Comparison of ENCODE assay signal across 13 mouse cellular contexts in the genomic region with DNA sequence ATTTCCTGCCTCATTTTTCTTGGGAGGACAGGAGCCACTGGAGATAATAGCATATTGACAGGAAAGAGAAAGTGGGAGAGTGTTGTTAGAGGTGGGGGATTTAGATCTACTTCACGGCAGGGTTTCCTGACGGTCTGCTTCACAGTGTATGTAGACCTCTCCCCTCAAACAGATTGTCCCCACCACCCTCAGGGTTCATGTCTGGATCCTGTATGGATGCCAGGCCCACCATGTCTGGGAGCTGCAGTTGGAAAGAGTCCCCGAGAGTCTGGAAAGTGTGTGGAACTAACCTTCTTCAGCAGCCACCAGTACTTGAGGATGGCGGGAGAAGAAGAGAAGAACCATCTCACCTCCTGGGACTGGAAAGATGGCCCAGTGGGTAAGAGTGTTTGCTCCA. TPM values are rescaled to one million over a fixed set of nuclear protein-coding genes. Genes with fewer than 3 reads are reported as not detected.
DNase-seq lines count a peak whose midpoint lies in the region.
"Had no signal": no experiment of that assay in that cellular context is flagged by ENCODE, and none has a peak within 500 bp of the region (broad histone marks: within the 10 kb centered on the region; RNA-seq: fewer than 3 reads in every experiment).

No protein-coding gene starts in this region.

- no peaks in the 10 kb centered on the region for H3K9me3 ChIP-seq in heart, embryonic 10.5 days
- H3K9me3 ChIP-seq: liver, embryonic 15.5 days; midbrain, embryonic 13.5 days had no signal

- 0 out of 2 replicates have a peak overlapping the region, but pooled peaks have one; percentile 30 for H3K27ac ChIP-seq in heart, embryonic 10.5 days
- H3K27ac ChIP-seq: liver, embryonic 15.5 days; midbrain, embryonic 13.5 days had no signal

- no peaks in the 10 kb centered on the region for H3K36me3 ChIP-seq in heart, embryonic 10.5 days
- H3K36me3 ChIP-seq: liver, embryonic 15.5 days; midbrain, embryonic 13.5 days had no signal

- DNase-seq in heart, embryonic 10.5 days (ENCODE audit: low spot score), result no peak
- DNase-seq in heart, adult 8-10 months (ENCODE audit: low spot score), result no peak
- peak; percentile 57 for DNase-seq in left cerebral cortex, postnatal 4 days
- DNase-seq in left cerebral cortex, postnatal 25 days (ENCODE audit: low spot score in 2 of 2), result no peak
- peak; percentile 8 for DNase-seq in MN1 (ENCODE audit: low spot score)
- peak; percentile 63 to 75 for DNase-seq in cerebellum, postnatal 14 days
- DNase-seq in B cell, adult 2 months, result no peak
- DNase-seq in right cerebral cortex, adult 18-20 months, result no peak

- H3K4me3 ChIP-seq in heart, embryonic 10.5 days, result no peak overlapping the region
- H3K4me3 ChIP-seq: erythroblast, embryonic 14.5 days; liver, embryonic 15.5 days; midbrain, embryonic 13.5 days had no signal

- WGBS in heart, embryonic 10.5 days, result 72% methylated on average over 4 of the region's 4 CpGs

- H3K4me1 ChIP-seq in heart, embryonic 10.5 days, result peaks cover 7% of the 10 kb centered on the region
- H3K4me1 ChIP-seq: liver, embryonic 15.5 days; midbrain, embryonic 13.5 days had no signal

- H3K27me3 ChIP-seq in heart, embryonic 10.5 days (ENCODE audit: insufficient read depth, poor library complexity, severe bottlenecking), result no peaks in the 10 kb centered on the region
- H3K27me3 ChIP-seq: liver, embryonic 15.5 days; midbrain, embryonic 13.5 days had no signal

- intact Hi-C loops in left cerebral cortex, postnatal 4 days (cut with DNase I), result no loop called here
- intact Hi-C loops in left cerebral cortex, postnatal 25 days (cut with DNase I), result no loop called here

RNA-seq across cellular contexts. Expression of a gene that starts 53.0 kb away (rescaled TPM):
- 60.1 and 75.7 TPM in 2 replicates for polyA plus RNA-seq in heart, embryonic 10.5 days (2016; fragmentation: Nextera tagmentation; extraction: Ambion mirVana)
- total RNA-seq in heart, adult 8-10 months (2022), result 10 to 100 TPM; 24.9 to 28.1 (median 27.6) TPM
- total RNA-seq in left cerebral cortex, postnatal 4 days (2021), result 10 to 100 TPM; 41.0 to 48.8 TPM
- total RNA-seq in left cerebral cortex, postnatal 25 days (2021), result 10 to 100 TPM; 23.3 to 24.3 TPM

RNA-seq across cellular contexts. Expression of a gene that starts 54.0 kb away (rescaled TPM):
- 23.6 and 46.6 TPM in 2 replicates for polyA plus RNA-seq in heart, embryonic 10.5 days (2016; fragmentation: Nextera tagmentation; extraction: Ambion mirVana)
- 1 to 10 TPM; 1.1 to 1.9 (median 1.4) TPM for total RNA-seq in heart, adult 8-10 months (2022)
- total RNA-seq in left cerebral cortex, postnatal 4 days (2021), result 10 to 100 TPM; 35.8 to 40.8 TPM
- total RNA-seq in left cerebral cortex, postnatal 25 days (2021), result 10 to 100 TPM; 37.1 to 42.0 TPM
- total RNA-seq: common myeloid progenitor, adult 5-6 weeks had no signal
- polyA plus RNA-seq: CD4-positive, CD25-positive, alpha-beta regulatory T cell, adult 4 months; erythroblast, embryonic 14.5 days had no signal

Comparison
In these comparisons a context has a peak if more than half of its experiments do, and no peak if none do; other contexts are left out.
1. DNase-seq: peak in left cerebral cortex, postnatal 4 days (single experiment), MN1 (single experiment) and cerebellum, postnatal 14 days (2 of 2); none in heart, embryonic 10.5 days (single experiment), heart, adult 8-10 months (single experiment), left cerebral cortex, postnatal 25 days (0 of 2), B cell, adult 2 months (0 of 2) and right cerebral cortex, adult 18-20 months (single experiment).
2. RNA of a gene that starts 54.0 kb away (total RNA-seq): 37.1 to 42.0 TPM in left cerebral cortex, postnatal 25 days and 35.8 to 40.8 TPM in left cerebral cortex, postnatal 4 days; 1.1 to 1.9 TPM in heart, adult 8-10 months; every median in the first group is over 10 times any median in the second.